Mouse (Mus musculus): ENCODE measurements around the gene Gm10961. TPM values are rescaled to one million over a fixed set of nuclear protein-coding genes. Genes with fewer than 3 reads are reported as not detected.

The Gm10961 gene
- polyA plus RNA-seq, 1 experiment from 2014 or later: not detected

DNA sequence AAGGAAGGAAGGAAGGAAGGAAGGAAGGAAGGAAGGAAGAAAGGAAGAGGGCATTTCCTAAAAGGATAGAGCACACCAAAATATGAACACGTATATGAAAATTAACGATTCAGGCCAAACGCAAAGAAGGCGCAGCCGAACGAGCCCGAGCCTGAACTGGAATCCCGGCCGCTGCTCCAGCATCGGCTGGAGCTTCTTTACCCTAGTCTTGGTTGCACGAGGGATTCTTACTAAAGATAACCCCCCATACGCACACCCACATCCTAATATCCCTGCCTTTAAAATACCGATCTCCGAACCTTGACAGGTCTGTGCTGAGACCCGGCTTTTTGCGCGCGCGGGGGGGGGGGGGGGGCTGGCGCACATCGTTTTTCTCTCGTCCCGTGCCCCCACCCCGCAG, 34.0 kb upstream of the Gm10961 start:
- Histone ChIP-seq H3K27me3 (ENCODE audit: control insufficient read depth, insufficient read depth, low read length) (peaks cover 21% of the 10 kb centered on the region), H3K36me3 (ENCODE audit: control insufficient read depth, insufficient read depth, low read length) (no peaks in the 10 kb centered on the region), H3K9ac (ENCODE audit: low read length) (no peak overlapping the region), H3K4me3 (ENCODE audit: low read depth, low read length) (no peak overlapping the region), H3K9me3 (ENCODE audit: control insufficient read depth, low read length) (no peaks in the 10 kb centered on the region), H3K4me2 (replicated peaks; ENCODE audit: low read depth) (no peak overlapping the region), H3K27ac (replicated peaks) (no peak overlapping the region), H3K4me1 (replicated peaks; ENCODE audit: control insufficient read depth, insufficient read depth) (no peaks in the 10 kb centered on the region)
- ATAC-seq (ENCODE audit: low FRiP score, low TSS enrichment) (no peak), DNase-seq (ENCODE audit: low spot score) (no peak)
- TF ChIP-seq EP300 (optimal IDR thresholded peaks at IDR 0.05): no peak
- TF ChIP-seq CTCF (IDR thresholded peaks at IDR 0.05; ENCODE audit: low read depth): no peak
- WGBS: 6% methylated on average over 21 of the region's 24 CpGs

DNA sequence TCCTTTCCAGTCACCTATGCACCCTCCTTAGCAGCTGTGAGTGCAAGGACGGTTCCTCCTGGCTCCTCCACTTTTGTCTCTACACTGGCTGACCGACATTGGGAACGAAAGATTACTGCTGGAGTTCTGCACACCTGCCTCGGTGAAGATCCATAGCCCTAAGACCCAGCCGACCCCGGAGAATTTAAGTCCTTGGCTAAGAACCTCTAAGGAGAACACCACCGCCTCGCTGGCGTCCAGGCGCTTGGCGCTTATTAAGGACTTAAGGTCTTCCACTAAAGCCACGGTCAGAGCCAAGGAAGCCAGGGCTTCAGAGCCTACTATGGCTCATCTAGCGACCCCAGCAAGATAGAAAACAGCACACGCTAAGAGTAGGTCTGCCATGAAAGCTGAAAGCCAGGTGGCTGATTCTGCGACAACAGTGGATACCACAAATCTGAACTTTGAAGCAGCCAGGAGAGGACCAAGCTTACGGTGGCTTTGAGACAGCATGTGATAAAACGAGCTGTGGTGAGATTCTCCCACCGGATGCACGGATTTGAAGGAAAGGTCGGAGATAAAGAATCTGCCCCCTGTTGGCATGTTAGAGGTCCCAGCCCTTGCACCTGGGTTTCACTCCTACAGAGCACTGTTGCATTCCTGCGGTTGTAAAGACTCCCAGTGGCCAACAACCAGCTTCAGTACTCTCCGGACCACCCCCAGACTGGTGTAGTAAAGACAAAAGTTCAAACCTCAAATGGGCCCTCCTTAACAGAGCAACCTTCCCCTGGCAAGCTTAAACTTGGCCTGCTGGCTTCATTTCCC, 33.3 kb upstream of the Gm10961 start:
- H3K4me2 ChIP-seq (replicated peaks; ENCODE audit: low read depth): no peak overlapping the region
- H3K9me3 ChIP-seq (ENCODE audit: control insufficient read depth, low read length): no peaks in the 10 kb centered on the region
- TF ChIP-seq EP300 (optimal IDR thresholded peaks at IDR 0.05) (no peak), CTCF (IDR thresholded peaks at IDR 0.05; ENCODE audit: low read depth) (no peak)
- no peak for DNase-seq (ENCODE audit: low spot score)
- 16% methylated on average over 22 of the region's 22 CpGs for WGBS
- no peak overlapping the region for H3K9ac ChIP-seq (ENCODE audit: low read length)
- peaks cover 21% of the 10 kb centered on the region for H3K27me3 ChIP-seq (ENCODE audit: control insufficient read depth, insufficient read depth, low read length)
- no peak overlapping the region for H3K4me3 ChIP-seq (ENCODE audit: low read depth, low read length)
- ATAC-seq (ENCODE audit: low FRiP score, low TSS enrichment): no peak
- no peaks in the 10 kb centered on the region for H3K4me1 ChIP-seq (replicated peaks; ENCODE audit: control insufficient read depth, insufficient read depth)
- no peak overlapping the region for H3K27ac ChIP-seq (replicated peaks)
- no peaks in the 10 kb centered on the region for H3K36me3 ChIP-seq (ENCODE audit: control insufficient read depth, insufficient read depth, low read length)

DNA sequence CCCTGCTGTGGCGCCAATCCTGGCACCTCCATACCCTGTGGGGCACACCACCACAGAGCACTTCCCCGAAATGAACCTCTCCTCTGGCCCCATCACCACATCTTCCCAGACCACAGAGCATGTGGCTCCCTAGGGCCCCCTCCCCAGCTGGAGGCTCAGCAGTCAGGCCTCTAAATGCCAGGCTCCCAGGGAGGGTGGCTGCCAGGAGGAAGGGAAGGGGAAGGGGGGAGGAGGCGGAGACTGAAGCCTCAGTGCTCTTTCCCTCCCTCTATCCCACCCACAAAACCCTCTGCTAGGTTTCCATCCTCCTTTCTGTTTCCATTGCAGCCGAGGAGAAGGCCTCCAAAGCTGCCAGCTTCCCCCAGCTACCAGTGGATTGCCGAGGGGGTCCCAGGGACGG, 31.0 kb upstream of the Gm10961 start:
- Histone ChIP-seq H3K4me1 (replicated peaks; ENCODE audit: control insufficient read depth, insufficient read depth) (no peaks in the 10 kb centered on the region), H3K27me3 (ENCODE audit: control insufficient read depth, insufficient read depth, low read length) (peaks cover 17% of the 10 kb centered on the region), H3K4me3 (ENCODE audit: low read depth, low read length) (no peak overlapping the region), H3K9ac (ENCODE audit: low read length) (no peak overlapping the region), H3K36me3 (ENCODE audit: control insufficient read depth, insufficient read depth, low read length) (no peaks in the 10 kb centered on the region), H3K27ac (replicated peaks) (no peak overlapping the region), H3K9me3 (ENCODE audit: control insufficient read depth, low read length) (no peaks in the 10 kb centered on the region), H3K4me2 (replicated peaks; ENCODE audit: low read depth) (no peak overlapping the region)
- ATAC-seq (ENCODE audit: low FRiP score, low TSS enrichment) (no peak), DNase-seq (ENCODE audit: low spot score) (no peak)
- TF ChIP-seq EP300 (optimal IDR thresholded peaks at IDR 0.05) (no peak), CTCF (IDR thresholded peaks at IDR 0.05; ENCODE audit: low read depth) (no peak)
- 31% methylated on average over 4 of the region's 6 CpGs for WGBS

DNA sequence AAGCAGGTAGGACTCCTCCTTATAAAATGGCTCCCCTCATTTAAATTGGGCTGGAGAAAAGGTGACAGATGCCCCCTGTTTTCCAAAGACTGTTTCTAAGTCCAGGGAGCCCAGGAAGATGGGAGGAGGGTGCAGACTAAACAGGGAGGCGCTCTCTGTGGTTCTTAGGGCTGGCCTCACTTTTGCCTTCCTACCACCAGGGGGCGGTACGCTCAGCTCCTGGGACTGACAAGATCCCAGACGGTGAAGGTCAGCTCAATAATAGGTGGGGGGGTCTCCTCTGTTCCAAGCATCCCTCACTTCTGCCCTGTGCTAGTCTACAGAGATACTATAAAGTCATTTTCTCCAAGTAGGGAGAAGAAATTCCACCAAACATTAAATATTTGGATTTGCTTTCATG, 25.8 kb upstream of the Gm10961 start:
- 7% methylated on average over 4 of the region's 4 CpGs for WGBS
- ATAC-seq (ENCODE audit: low FRiP score, low TSS enrichment): peak; percentile 43; the same call in 1 of the 2 replicates
- DNase-seq (ENCODE audit: low spot score): peak; percentile 64

DNA sequence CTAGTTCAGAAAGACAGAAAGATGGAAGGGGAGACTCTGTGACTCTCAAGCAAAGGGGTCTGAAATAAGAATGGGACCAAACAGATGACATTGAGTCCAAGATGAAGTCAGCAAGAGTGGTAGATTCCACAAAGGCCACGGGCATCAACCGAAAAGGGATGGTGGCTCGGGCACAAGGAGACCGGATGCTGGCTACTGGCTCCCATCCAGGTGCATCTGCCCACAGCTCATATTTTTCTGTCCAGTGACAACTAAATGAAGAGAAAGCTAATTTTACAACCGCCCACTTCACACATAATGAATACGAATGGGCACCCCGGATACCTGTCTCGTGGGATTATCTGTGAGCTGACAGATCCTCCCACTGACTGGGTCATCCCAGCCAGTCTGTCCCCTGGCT, 23.9 kb upstream of the Gm10961 start:
- H3K27me3 ChIP-seq (ENCODE audit: control insufficient read depth, insufficient read depth, low read length): 0 out of 2 replicates have a peak, but pooled peaks cover 2% of the 10 kb centered on the region
- ATAC-seq (ENCODE audit: low FRiP score, low TSS enrichment) (no peak), DNase-seq (ENCODE audit: low spot score) (no peak)
- H3K36me3 ChIP-seq (ENCODE audit: control insufficient read depth, insufficient read depth, low read length): peaks cover 5% of the 10 kb centered on the region; the same call in 1 of the 2 replicates
- 83% methylated on average over 8 of the region's 8 CpGs for WGBS
- no peak overlapping the region for H3K4me3 ChIP-seq (ENCODE audit: low read depth, low read length)
- TF ChIP-seq CTCF (IDR thresholded peaks at IDR 0.05; ENCODE audit: low read depth): no peak
- no peak for TF ChIP-seq EP300 (optimal IDR thresholded peaks at IDR 0.05)
- no peaks in the 10 kb centered on the region for H3K4me1 ChIP-seq (replicated peaks; ENCODE audit: control insufficient read depth, insufficient read depth)
- no peaks in the 10 kb centered on the region for H3K9me3 ChIP-seq (ENCODE audit: control insufficient read depth, low read length)
- H3K4me2 ChIP-seq (replicated peaks; ENCODE audit: low read depth): no peak overlapping the region
- H3K27ac ChIP-seq (replicated peaks): no peak overlapping the region
- H3K9ac ChIP-seq (ENCODE audit: low read length): no peak overlapping the region

More for the DNA sequence above, 25.8 kb upstream of the Gm10961 start:
- Histone ChIP-seq H3K9ac (ENCODE audit: low read length) (no peak overlapping the region), H3K9me3 (ENCODE audit: control insufficient read depth, low read length) (no peaks in the 10 kb centered on the region), H3K36me3 (ENCODE audit: control insufficient read depth, insufficient read depth, low read length) (no peaks in the 10 kb centered on the region), H3K4me2 (replicated peaks; ENCODE audit: low read depth) (no peak overlapping the region), H3K4me1 (replicated peaks; ENCODE audit: control insufficient read depth, insufficient read depth) (no peaks in the 10 kb centered on the region), H3K27me3 (ENCODE audit: control insufficient read depth, insufficient read depth, low read length) (0 out of 2 replicates have a peak, but pooled peaks cover 2% of the 10 kb centered on the region), H3K4me3 (ENCODE audit: low read depth, low read length) (no peak overlapping the region), H3K27ac (replicated peaks) (no peak overlapping the region)
- TF ChIP-seq CTCF (IDR thresholded peaks at IDR 0.05; ENCODE audit: low read depth) (peak; percentile 88), EP300 (optimal IDR thresholded peaks at IDR 0.05) (no peak)

DNA sequence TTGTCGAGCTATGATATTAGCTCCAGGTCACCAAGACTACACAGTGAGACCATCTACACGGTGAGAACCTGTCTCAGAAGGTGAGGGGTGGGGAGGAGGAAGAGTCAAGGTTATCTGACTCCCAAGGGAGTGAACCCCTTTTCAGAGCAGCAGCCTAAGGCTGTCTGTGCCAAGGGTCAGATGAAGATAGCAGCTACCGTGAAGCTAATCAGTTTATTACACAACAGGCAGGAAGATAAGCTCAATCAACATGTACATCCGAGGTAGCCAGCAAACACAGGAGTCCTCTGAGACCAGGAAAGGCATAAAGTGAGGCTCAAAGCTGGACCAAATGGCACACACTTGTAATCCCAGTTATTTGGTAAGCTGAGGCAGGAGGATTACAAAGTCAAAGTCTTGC, 22.3 kb upstream of the Gm10961 start:
- H3K4me1 ChIP-seq (replicated peaks; ENCODE audit: control insufficient read depth, insufficient read depth): no peaks in the 10 kb centered on the region
- 0 out of 2 replicates have a peak, but pooled peaks cover 2% of the 10 kb centered on the region for H3K27me3 ChIP-seq (ENCODE audit: control insufficient read depth, insufficient read depth, low read length)
- TF ChIP-seq EP300 (optimal IDR thresholded peaks at IDR 0.05) (no peak), CTCF (IDR thresholded peaks at IDR 0.05; ENCODE audit: low read depth) (no peak)
- H3K4me3 ChIP-seq (ENCODE audit: low read depth, low read length): no peak overlapping the region
- DNase-seq (ENCODE audit: low spot score): no peak
- 38% methylated on average over 4 of the region's 4 CpGs for WGBS
- no peak overlapping the region for H3K27ac ChIP-seq (replicated peaks)
- peaks cover 16% of the 10 kb centered on the region; the same call in 1 of the 2 replicates for H3K36me3 ChIP-seq (ENCODE audit: control insufficient read depth, insufficient read depth, low read length)
- H3K4me2 ChIP-seq (replicated peaks; ENCODE audit: low read depth): no peak overlapping the region
- ATAC-seq (ENCODE audit: low FRiP score, low TSS enrichment): no peak
- no peak overlapping the region for H3K9ac ChIP-seq (ENCODE audit: low read length)
- no peaks in the 10 kb centered on the region for H3K9me3 ChIP-seq (ENCODE audit: control insufficient read depth, low read length)

Measured in stomach, postnatal 0 days (tissue).